In the genomic region with DNA sequence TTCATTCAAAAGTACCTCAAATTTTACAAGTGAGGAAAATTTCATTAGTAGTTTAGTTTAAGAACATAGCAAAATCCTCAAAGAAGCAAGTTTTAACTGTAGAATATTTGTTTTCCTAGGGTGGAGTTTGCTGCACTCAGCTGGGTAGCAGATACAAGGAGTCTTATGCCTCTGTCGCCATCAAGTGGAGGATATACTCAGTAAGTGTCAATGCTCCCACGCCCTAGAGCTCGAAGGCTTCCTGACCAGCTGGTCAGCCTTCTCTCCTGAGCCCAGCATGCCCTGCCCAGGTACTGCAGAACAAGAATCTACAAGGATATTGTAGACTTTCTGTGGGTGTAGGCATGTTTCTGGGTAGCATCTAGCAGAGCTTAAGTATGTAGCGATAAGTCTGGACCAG, we compare ENCODE assay signal across 8 mouse cellular contexts.
DNase-seq lines count a peak whose midpoint lies in the region; ATAC-seq and TF ChIP-seq lines count a peak whose summit lies in the region.

No protein-coding gene starts in this region.

- dilution Hi-C loops in CH12.LX (cut with MboI; ENCODE audit: extremely low pct_ligation_motif_present, extremely low pct_unique_long_range_greater_than_20kb, low sequenced_read_pairs) = no loop called here

- TF ChIP-seq POLR2A in CH12.LX (IDR thresholded peaks at IDR 0.05; ENCODE audit: low read depth, low read length) = no peak

- TF ChIP-seq CTCF in intestine, postnatal 0 days (IDR thresholded peaks at IDR 0.05; ENCODE audit: low read depth) = peak; percentile 73
- peak in 1 of 2 experiments; percentile 39; a peak in 2 of 4 replicates for TF ChIP-seq CTCF in CH12.LX (conservative IDR thresholded peaks at IDR 0.05 in 1 of 2, IDR thresholded peaks at IDR 0.05 in 1 of 2; ENCODE audit: low read depth in 2 of 2, low read length in 2 of 2)

- no peak for TF ChIP-seq EP300 in CH12.LX (IDR thresholded peaks at IDR 0.05; ENCODE audit: low read length)

- no peaks in the 10 kb centered on the region for H3K36me3 ChIP-seq in intestine, postnatal 0 days (ENCODE audit: control insufficient read depth, insufficient read depth)
- no peaks in the 10 kb centered on the region for H3K36me3 ChIP-seq in intestine, embryonic 16.5 days (ENCODE audit: control insufficient read depth, insufficient read depth, low read length)
- H3K36me3 ChIP-seq in CH12.LX (replicated peaks in 1 of 2; ENCODE audit: control insufficient read depth in 1 of 2, insufficient read depth in 1 of 2, low read length in 1 of 2) = no peaks in the 10 kb centered on the region

- peak; percentile 42 for TF ChIP-seq RAD21 in CH12.LX (IDR thresholded peaks at IDR 0.05; ENCODE audit: low read depth, low read length)

- no peak for ATAC-seq in intestine, postnatal 0 days
- ATAC-seq in intestine, embryonic 16.5 days = no peak; the same call in 1 of the 2 replicates
- no peak for ATAC-seq in megakaryocyte, adult 5-6 weeks (ENCODE audit: poor library complexity, severe bottlenecking)

- WGBS in intestine, postnatal 0 days = 30% methylated on average over 4 of the region's 4 CpGs
- 35% methylated on average over 4 of the region's 4 CpGs for WGBS in intestine, embryonic 16.5 days

- in situ Hi-C loops in CH12.LX (cut with MboI; ENCODE audit: low pct_ligation_motif_present, low pct_unique_long_range_greater_than_20kb, low sequenced_read_pairs) = no loop called here

- H3K79me2 ChIP-seq in CH12.LX (replicated peaks; ENCODE audit: control insufficient read depth, extremely low read depth, insufficient read depth, poor library complexity, severe bottlenecking) = no peaks in the 10 kb centered on the region

- no peaks in the 10 kb centered on the region for H3K4me1 ChIP-seq in intestine, postnatal 0 days (replicated peaks; ENCODE audit: control insufficient read depth, insufficient read depth, low read length)
- no peaks in the 10 kb centered on the region for H3K4me1 ChIP-seq in intestine, embryonic 16.5 days (ENCODE audit: control insufficient read depth, insufficient read depth, low read length)
- no peaks in the 10 kb centered on the region for H3K4me1 ChIP-seq in CH12.LX (ENCODE audit: control insufficient read depth in 1 of 2, insufficient read depth in 2 of 2)

- H3K4me3 ChIP-seq in intestine, postnatal 0 days (ENCODE audit: low read depth, low read length) = no peak overlapping the region
- H3K4me3 ChIP-seq in intestine, embryonic 16.5 days (ENCODE audit: low read length) = no peak overlapping the region
- H3K4me3 ChIP-seq in CH12.LX (replicated peaks in 1 of 3; ENCODE audit: low read depth in 2 of 3, low read length in 2 of 3, poor library complexity in 1 of 3) = no peak overlapping the region

- no peak overlapping the region for H3K4me2 ChIP-seq in intestine, postnatal 0 days (replicated peaks; ENCODE audit: low read depth)
- no peak overlapping the region for H3K4me2 ChIP-seq in intestine, embryonic 16.5 days (ENCODE audit: low read depth, low read length)
- no peak overlapping the region for H3K4me2 ChIP-seq in CH12.LX (ENCODE audit: insufficient read depth, low read depth, poor library complexity, severe bottlenecking)

- peak; percentile 6 for DNase-seq in adrenal gland, adult 2 months
- no peak for DNase-seq in adrenal gland, postnatal 4 days (ENCODE audit: low spot score in 2 of 2)
- no peak for DNase-seq in CH12.LX (ENCODE audit: extremely low read depth)
- DNase-seq in heart, postnatal 14 days = peak; percentile 11 to 24
- DNase-seq in ovary, postnatal 14 days (ENCODE audit: low spot score) = no peak

- intact Hi-C loops in heart, postnatal 14 days (cut with DNase I) = loop anchor here (10.0 kb wide), 2 partner anchors 107 to 923 kb away; a partner anchor contains a TSS

- no peaks in the 10 kb centered on the region for H3K27me3 ChIP-seq in intestine, postnatal 0 days (replicated peaks; ENCODE audit: control insufficient read depth, insufficient read depth, low read length)
- H3K27me3 ChIP-seq in intestine, embryonic 16.5 days (replicated peaks; ENCODE audit: control insufficient read depth, insufficient read depth, low read length) = no peaks in the 10 kb centered on the region
- peaks cover 30% of the 10 kb centered on the region for H3K27me3 ChIP-seq in CH12.LX (replicated peaks)

- no peak overlapping the region for H3K9ac ChIP-seq in intestine, postnatal 0 days (ENCODE audit: low read depth, low read length)
- H3K9ac ChIP-seq in intestine, embryonic 16.5 days (ENCODE audit: low read depth, low read length) = no peak overlapping the region
- no peak overlapping the region for H3K9ac ChIP-seq in CH12.LX (ENCODE audit: insufficient read depth, low read depth)

- no peaks in the 10 kb centered on the region for H3K9me3 ChIP-seq in intestine, postnatal 0 days (ENCODE audit: control insufficient read depth)
- H3K9me3 ChIP-seq in intestine, embryonic 16.5 days (ENCODE audit: control insufficient read depth, low read length) = no peaks in the 10 kb centered on the region
- H3K9me3 ChIP-seq in CH12.LX (replicated peaks; ENCODE audit: low read length) = peaks cover 2% of the 10 kb centered on the region

- H3K27ac ChIP-seq in intestine, postnatal 0 days (ENCODE audit: low read depth, low read length) = no peak overlapping the region
- no peak overlapping the region for H3K27ac ChIP-seq in intestine, embryonic 16.5 days (ENCODE audit: low read length)
- no peak overlapping the region for H3K27ac ChIP-seq in CH12.LX (ENCODE audit: insufficient read depth, low read depth)

TF ChIP-seq in CH12.LX, 34 proteins besides CTCF, POLR2A, EP300 and RAD21:
- peak; percentile 25; the same call in 1 of the 2 replicates for TF ChIP-seq SMC3 (IDR thresholded peaks at IDR 0.05; ENCODE audit: low read depth, low read length)
- no peak for TF ChIP-seq MXI1 (IDR thresholded peaks at IDR 0.05; ENCODE audit: low read depth, low read length)
TF ChIP-seq in CH12.LX: peak in this region for 1.

Comparison
In these comparisons a context has a peak if more than half of its experiments do, and no peak if none do; other contexts are left out.
1. DNase-seq: peak in adrenal gland, adult 2 months (single experiment) and heart, postnatal 14 days (2 of 2); none in adrenal gland, postnatal 4 days (0 of 2), CH12.LX (single experiment) and ovary, postnatal 14 days (single experiment).